Mouse (Mus musculus): ENCODE measurements around the gene Vmn1r152. TPM values are rescaled to one million over a fixed set of nuclear protein-coding genes. Genes with fewer than 3 reads are reported as not detected.
"Not testable (repeated sequence)": the region's sequence is repeated elsewhere in the genome, so short reads cannot be mapped to it uniquely, and the experiment has no call there.

Gene Vmn1r152
- not detected in 2 replicates for polyA plus RNA-seq (2015; fragmentation: Nextera tagmentation; extraction: Ambion mirVana)

DNA sequence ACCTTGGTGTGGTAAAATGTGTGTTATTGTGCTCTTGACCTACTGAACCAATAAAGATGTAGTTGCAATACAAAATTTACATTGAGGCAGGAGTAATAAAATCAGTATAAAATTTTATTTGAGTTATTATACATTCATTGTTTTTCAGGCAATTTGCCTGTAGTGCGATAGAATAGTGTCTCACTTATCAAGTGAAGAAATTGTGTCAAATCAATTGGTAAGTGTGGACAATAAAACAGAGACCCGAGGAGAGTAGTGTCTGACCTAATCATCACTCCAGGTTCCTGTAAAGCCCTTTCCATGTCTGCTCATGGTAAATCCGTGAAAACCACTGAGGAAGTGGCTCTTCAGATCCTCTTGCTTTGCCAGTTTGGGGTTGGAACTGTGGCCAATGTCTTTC is at the start of gene Vmn1r152:
Gene Vmn1r152, plus strand, starts transcription at position 301 of the 400 bp plus-strand sequence.
- not testable (repeated sequence) for H3K4me3 ChIP-seq; H3K36me3 ChIP-seq; H3K4me1 ChIP-seq; H3K27ac ChIP-seq; ATAC-seq (ENCODE audit: borderline replicate concordance, extremely low read depth, low FRiP score, low TSS enrichment); H3K4me2 ChIP-seq; H3K27me3 ChIP-seq; H3K9me3 ChIP-seq; H3K9ac ChIP-seq
- WGBS, result no CpG with 5 or more reads among the region's 3 CpGs

DNA sequence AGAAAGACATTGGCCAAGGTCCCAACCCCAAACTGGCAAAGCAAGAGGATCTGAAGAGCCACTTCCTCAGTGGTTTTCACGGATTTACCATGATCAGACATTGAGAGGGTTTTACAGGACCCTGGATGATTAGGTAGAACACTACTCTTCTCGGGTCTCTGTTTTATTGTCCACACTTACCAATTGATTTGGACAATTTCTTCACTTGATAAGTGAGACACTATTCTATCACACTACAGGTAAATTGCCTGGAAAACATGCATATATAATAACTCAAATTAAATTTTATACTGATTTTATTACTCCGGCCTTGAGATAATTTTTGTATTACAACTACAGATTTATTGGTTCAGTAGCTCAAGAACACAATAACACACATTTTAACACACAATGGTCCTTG is 23.2 kb upstream of the Vmn1r152 start, which contains the start of gene Vmn1r151:
Gene Vmn1r151, minus strand, starts transcription at position 101 of the 400 bp plus-strand sequence.
- H3K4me1 ChIP-seq; ATAC-seq (ENCODE audit: borderline replicate concordance, extremely low read depth, low FRiP score, low TSS enrichment); H3K4me2 ChIP-seq; H3K9ac ChIP-seq; H3K4me3 ChIP-seq; H3K27me3 ChIP-seq; H3K36me3 ChIP-seq; H3K9me3 ChIP-seq; H3K27ac ChIP-seq: not testable (repeated sequence)
- WGBS, result 33% methylated on average over 2 of the region's 3 CpGs

DNA sequence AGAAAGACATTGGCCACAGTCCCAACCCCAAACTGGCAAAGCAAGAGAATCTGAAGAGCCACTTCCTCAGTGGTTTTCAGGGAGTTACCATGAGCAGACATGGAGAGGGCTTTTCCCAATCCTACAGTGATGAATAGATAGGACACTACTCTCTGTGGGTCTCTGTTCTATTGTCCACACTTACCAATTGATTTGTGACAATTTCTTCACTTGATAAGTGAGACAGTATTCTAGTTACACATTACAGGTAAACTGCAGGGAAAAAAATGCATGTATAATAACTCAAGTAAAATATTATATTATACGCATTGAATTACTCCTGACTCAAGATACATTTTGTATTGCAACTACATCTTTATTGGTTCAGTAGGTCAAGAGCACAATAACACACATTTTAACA is 12.0 kb downstream of the Vmn1r152 start, which contains the start of gene Gm8677:
Gene Gm8677, minus strand, starts transcription at position 101 of the 400 bp plus-strand sequence.
- H3K4me2 ChIP-seq; ATAC-seq (ENCODE audit: borderline replicate concordance, extremely low read depth, low FRiP score, low TSS enrichment); H3K27ac ChIP-seq; H3K4me1 ChIP-seq; H3K9me3 ChIP-seq; H3K27me3 ChIP-seq; H3K4me3 ChIP-seq; H3K36me3 ChIP-seq; H3K9ac ChIP-seq: not testable (repeated sequence)
- no CpG with 5 or more reads among the region's 1 CpGs for WGBS

DNA sequence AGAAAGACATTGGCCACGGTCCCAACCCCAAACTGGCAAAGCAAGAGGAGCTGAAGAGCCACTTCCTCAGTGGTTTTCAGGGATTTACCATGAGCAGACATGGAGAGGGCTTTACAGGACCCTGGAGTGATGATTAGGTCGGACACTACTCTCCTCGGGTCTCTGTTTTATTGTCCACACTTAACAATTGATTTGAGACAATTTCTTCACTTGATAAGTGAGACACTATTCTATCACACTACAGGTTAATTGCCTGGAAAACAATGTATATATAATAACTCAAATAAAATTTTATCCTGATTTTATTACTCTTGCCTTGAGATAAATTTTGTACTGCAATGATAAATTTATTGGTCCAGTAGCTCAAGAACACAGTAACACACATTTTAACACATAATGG is 42.5 kb downstream of the Vmn1r152 start, which contains the start of gene Gm4201:
Gene Gm4201, minus strand, starts transcription at position 101 of the 400 bp plus-strand sequence.
- not testable (repeated sequence) for H3K4me2 ChIP-seq; H3K4me1 ChIP-seq; H3K9ac ChIP-seq; H3K4me3 ChIP-seq; H3K9me3 ChIP-seq; H3K27ac ChIP-seq; H3K36me3 ChIP-seq; ATAC-seq (ENCODE audit: borderline replicate concordance, extremely low read depth, low FRiP score, low TSS enrichment); H3K27me3 ChIP-seq
- no CpG with 5 or more reads among the region's 3 CpGs for WGBS

Other genes starting within 250 kb of the Vmn1r152 start
- gene Gm4187, start 193.2 kb upstream of the Vmn1r152 start, polyA plus RNA-seq (2015; fragmentation: Nextera tagmentation; extraction: Ambion mirVana), result not detected in 2 replicates
- not detected in 2 replicates for gene Gm8660, start 151.9 kb upstream of the Vmn1r152 start, polyA plus RNA-seq (2015; fragmentation: Nextera tagmentation; extraction: Ambion mirVana)
- gene Vmn1r148, start 109.4 kb upstream of the Vmn1r152 start, polyA plus RNA-seq (2015; fragmentation: Nextera tagmentation; extraction: Ambion mirVana), result not detected in 2 replicates
- gene Vmn1r149, start 84.7 kb upstream of the Vmn1r152 start, polyA plus RNA-seq (2015; fragmentation: Nextera tagmentation; extraction: Ambion mirVana), result not detected in 2 replicates
- gene Gm10665, start 58.9 kb upstream of the Vmn1r152 start, polyA plus RNA-seq (2015; fragmentation: Nextera tagmentation; extraction: Ambion mirVana), result not detected in 2 replicates
- gene Vmn1r151, start 23.3 kb upstream of the Vmn1r152 start, polyA plus RNA-seq (2015; fragmentation: Nextera tagmentation; extraction: Ambion mirVana), result not detected in 2 replicates
- gene Gm8677, start 11.9 kb downstream of the Vmn1r152 start, polyA plus RNA-seq (2015; fragmentation: Nextera tagmentation; extraction: Ambion mirVana), result not detected in 2 replicates
- not detected in 2 replicates for gene Gm4201, start 42.4 kb downstream of the Vmn1r152 start, polyA plus RNA-seq (2015; fragmentation: Nextera tagmentation; extraction: Ambion mirVana)
- gene Gm4565, start 65.2 kb downstream of the Vmn1r152 start, polyA plus RNA-seq (2015; fragmentation: Nextera tagmentation; extraction: Ambion mirVana), result not detected in 2 replicates
- gene Vmn1r155, start 135.1 kb downstream of the Vmn1r152 start, polyA plus RNA-seq (2015; fragmentation: Nextera tagmentation; extraction: Ambion mirVana), result not detected in 2 replicates
- gene Gm8693, start 169.3 kb downstream of the Vmn1r152 start, polyA plus RNA-seq (2015; fragmentation: Nextera tagmentation; extraction: Ambion mirVana), result not detected in 2 replicates
- gene Gm4567, start 196.7 kb downstream of the Vmn1r152 start, polyA plus RNA-seq (2015; fragmentation: Nextera tagmentation; extraction: Ambion mirVana), result not detected in 2 replicates
- gene Vmn1r157, start 238.7 kb downstream of the Vmn1r152 start, polyA plus RNA-seq (2015; fragmentation: Nextera tagmentation; extraction: Ambion mirVana), result not detected in 2 replicates